Comparison of ENCODE assay signal across 24 mouse cellular contexts in genomic region chr11:24125098-24125497, GRCm38 (mm10). TPM values are rescaled to one million over a fixed set of nuclear protein-coding genes. Genes with fewer than 3 reads are reported as not detected.
DNase-seq lines count a peak whose midpoint lies in the region; ATAC-seq lines count a peak whose summit lies in the region.
"Had no signal": no experiment of that assay in that cellular context is flagged by ENCODE, and none has a peak within 500 bp of the region (broad histone marks: within the 10 kb centered on the region; RNA-seq: fewer than 3 reads in every experiment).

No protein-coding gene starts in this region.

- ATAC-seq in liver, embryonic 11.5 days (replicated peaks; ENCODE audit: low FRiP score), result no peak
- no peak for ATAC-seq in liver, embryonic 15.5 days (ENCODE audit: insufficient read depth)
- ATAC-seq in monocyte, adult 5-6 weeks (replicated peaks; ENCODE audit: insufficient number of reproducible peaks, low FRiP score, low TSS enrichment, poor library complexity, severe bottlenecking), result no peak
- ATAC-seq: forebrain, embryonic 15.5 days had no signal

- H3K4me1 ChIP-seq in liver, embryonic 11.5 days (replicated peaks; ENCODE audit: control insufficient read depth, insufficient read depth, low read length), result peaks cover 79% of the 10 kb centered on the region
- H3K4me1 ChIP-seq in liver, embryonic 15.5 days (replicated peaks), result peaks cover 97% of the 10 kb centered on the region

- H3K27me3 ChIP-seq in liver, embryonic 11.5 days (replicated peaks; ENCODE audit: control insufficient read depth, insufficient read depth, low read length), result no peaks in the 10 kb centered on the region
- no peaks in the 10 kb centered on the region for H3K27me3 ChIP-seq in liver, embryonic 15.5 days
- H3K27me3 ChIP-seq: CH12.LX; forebrain, embryonic 15.5 days; hindbrain, embryonic 13.5 days; neural tube, embryonic 13.5 days; stomach, embryonic 15.5 days had no signal

- H3K27ac ChIP-seq in liver, embryonic 11.5 days (ENCODE audit: low read depth, low read length), result peak overlapping the region; percentile 43
- peak overlapping the region; percentile 90; the same call in 1 of the 2 replicates for H3K27ac ChIP-seq in liver, embryonic 15.5 days (replicated peaks)
- H3K27ac ChIP-seq: forebrain, embryonic 15.5 days; hindbrain, embryonic 13.5 days; neural tube, embryonic 13.5 days; stomach, embryonic 15.5 days had no signal

- H3K36me3 ChIP-seq in liver, embryonic 11.5 days (ENCODE audit: control insufficient read depth, insufficient read depth, low read length), result no peaks in the 10 kb centered on the region
- H3K36me3 ChIP-seq in liver, embryonic 15.5 days (replicated peaks), result peaks cover 12% of the 10 kb centered on the region; the same call in 1 of the 2 replicates
- H3K36me3 ChIP-seq: hindbrain, embryonic 13.5 days; stomach, embryonic 15.5 days had no signal

- no peaks in the 10 kb centered on the region for H3K9me3 ChIP-seq in liver, embryonic 11.5 days (ENCODE audit: control insufficient read depth, low read length)
- no peaks in the 10 kb centered on the region for H3K9me3 ChIP-seq in liver, embryonic 15.5 days (replicated peaks)
- H3K9me3 ChIP-seq: forebrain, embryonic 15.5 days; hindbrain, embryonic 13.5 days; neural tube, embryonic 13.5 days; stomach, embryonic 15.5 days had no signal

- no peak overlapping the region for H3K4me2 ChIP-seq in liver, embryonic 11.5 days
- no peak overlapping the region for H3K4me2 ChIP-seq in liver, embryonic 15.5 days
- H3K4me2 ChIP-seq: forebrain, embryonic 15.5 days; hindbrain, embryonic 13.5 days; neural tube, embryonic 13.5 days; stomach, embryonic 15.5 days had no signal

- no peak overlapping the region for H3K4me3 ChIP-seq in liver, embryonic 11.5 days (ENCODE audit: low read depth, low read length)
- no peak overlapping the region for H3K4me3 ChIP-seq in liver, embryonic 15.5 days (replicated peaks)
- H3K4me3 ChIP-seq: erythroblast, embryonic 14.5 days; forebrain, embryonic 15.5 days; hindbrain, embryonic 13.5 days; neural tube, embryonic 13.5 days; stomach, embryonic 15.5 days had no signal

- H3K9ac ChIP-seq in liver, embryonic 11.5 days (ENCODE audit: low read depth, low read length), result no peak overlapping the region
- H3K9ac ChIP-seq in liver, embryonic 15.5 days, result 0 out of 2 replicates have a peak overlapping the region, but pooled peaks have one; percentile 11
- H3K9ac ChIP-seq: forebrain, embryonic 15.5 days; hindbrain, embryonic 13.5 days; neural tube, embryonic 13.5 days; stomach, embryonic 15.5 days had no signal

- peak; percentile 68 to 72 for DNase-seq in frontal cortex, postnatal 36 days (ENCODE audit: low spot score in 2 of 2)
- DNase-seq in frontal cortex, postnatal 14 days (ENCODE audit: low spot score in 2 of 2), result no peak
- DNase-seq in liver, embryonic 11.5 days (ENCODE audit: low spot score), result no peak
- DNase-seq in liver, result no peak
- DNase-seq in layer of hippocampus, adult 9-11 months, result peak; percentile 78
- no peak for DNase-seq in spleen, postnatal 14 days (ENCODE audit: low spot score in 2 of 2)
- DNase-seq: adrenal gland, postnatal 10 days; cerebellum, adult 11-12 months; gastrocnemius, postnatal 25 days; heart, postnatal 14 days; lung, adult 18-20 months; lung, postnatal 36 days had no signal

- WGBS in liver, embryonic 11.5 days, result 84% methylated on average over 6 of the region's 6 CpGs
- WGBS in liver, embryonic 15.5 days (ENCODE audit: insufficient replicate concordance), result 77% methylated on average over 6 of the region's 6 CpGs

RNA-seq across cellular contexts. Expression of gene Bcl11a, which starts 47.2 kb away (rescaled TPM):
- 92.2 and 95.4 TPM in 2 replicates for polyA plus RNA-seq in liver, embryonic 11.5 days (2014; fragmentation: Nextera tagmentation; extraction: Ambion mirVana)
- polyA plus RNA-seq in liver, embryonic 15.5 days (2015; fragmentation: Nextera tagmentation; extraction: Ambion mirVana), result 24.7 and 25.2 TPM in 2 replicates
- total RNA-seq in monocyte, adult 5-6 weeks (2017), result 12.1 to 16.9 TPM (median 13.9 TPM) in 3 replicates

RNA-seq across cellular contexts. Expression of gene A830031A19Rik, which starts 50.2 kb away (rescaled TPM):
- not detected in 2 replicates for polyA plus RNA-seq in liver, embryonic 11.5 days (2014; fragmentation: Nextera tagmentation; extraction: Ambion mirVana)
- not detected in 2 replicates for polyA plus RNA-seq in liver, embryonic 15.5 days (2015; fragmentation: Nextera tagmentation; extraction: Ambion mirVana)
- total RNA-seq in monocyte, adult 5-6 weeks (2017), result not detected in 3 replicates
- total RNA-seq: adrenal gland, postnatal 10 days; CH12.LX; gastrocnemius, postnatal 25 days; heart, postnatal 14 days had no signal
- polyA plus RNA-seq: embryonic facial prominence, embryonic 11.5 days; erythroblast, embryonic 14.5 days; forebrain, embryonic 15.5 days; intestine, embryonic 14.5 days; kidney, embryonic 14.5 days; neural tube, embryonic 13.5 days; stomach, embryonic 15.5 days; thymus, postnatal 0 days had no signal

Comparison
In these comparisons a context has a peak if more than half of its experiments do, and no peak if none do; other contexts are left out.
1. DNase-seq: peak in frontal cortex, postnatal 36 days (2 of 2) and layer of hippocampus, adult 9-11 months (single experiment); none in frontal cortex, postnatal 14 days (0 of 2), liver, embryonic 11.5 days (single experiment), liver (single experiment) and spleen, postnatal 14 days (0 of 2).